Mouse (Mus musculus): Measurements from ENCODE around the gene Apmap. TPM values are rescaled to one million over a fixed set of nuclear protein-coding genes. Genes with fewer than 3 reads are reported as not detected.

The Apmap gene
- polyA plus RNA-seq, 1 experiment from 2014 or later: 41.3 TPM

- Histone ChIP-seq H3K9ac (ENCODE audit: low read depth, low read length) (no peak overlapping the region), H3K27ac (ENCODE audit: low read depth, low read length) (no peak overlapping the region), H3K36me3 (ENCODE audit: control insufficient read depth, insufficient read depth, low read length) (no peaks in the 10 kb centered on the region), H3K4me3 (ENCODE audit: low read length) (no peak overlapping the region), H3K27me3 (ENCODE audit: control insufficient read depth, insufficient read depth, low read length) (no peaks in the 10 kb centered on the region), H3K4me2 (replicated peaks; ENCODE audit: low read depth, low read length) (no peak overlapping the region), H3K9me3 (ENCODE audit: control insufficient read depth, low read length) (no peaks in the 10 kb centered on the region), H3K4me1 (ENCODE audit: control insufficient read depth, insufficient read depth, low read length) (no peaks in the 10 kb centered on the region)
- no peak for ATAC-seq (ENCODE audit: low FRiP score, low TSS enrichment)
- 82% methylated on average over 4 of the region's 4 CpGs for WGBS
Measured at GRCm38 (mm10) chr2:150629255-150629654, 20.9 kb upstream of the Apmap start.

- Histone ChIP-seq H3K4me3 (ENCODE audit: low read length) (no peak overlapping the region), H3K27me3 (ENCODE audit: control insufficient read depth, insufficient read depth, low read length) (no peaks in the 10 kb centered on the region), H3K27ac (ENCODE audit: low read depth, low read length) (no peak overlapping the region), H3K4me2 (replicated peaks; ENCODE audit: low read depth, low read length) (no peak overlapping the region), H3K9ac (ENCODE audit: low read depth, low read length) (no peak overlapping the region), H3K4me1 (ENCODE audit: control insufficient read depth, insufficient read depth, low read length) (no peaks in the 10 kb centered on the region), H3K36me3 (ENCODE audit: control insufficient read depth, insufficient read depth, low read length) (no peaks in the 10 kb centered on the region), H3K9me3 (ENCODE audit: control insufficient read depth, low read length) (no peaks in the 10 kb centered on the region)
- ATAC-seq (ENCODE audit: low FRiP score, low TSS enrichment): no peak
- WGBS: 61% methylated on average over 6 of the region's 6 CpGs
Measured at GRCm38 (mm10) chr2:150627140-150627539, 18.8 kb upstream of the Apmap start.

DNA sequence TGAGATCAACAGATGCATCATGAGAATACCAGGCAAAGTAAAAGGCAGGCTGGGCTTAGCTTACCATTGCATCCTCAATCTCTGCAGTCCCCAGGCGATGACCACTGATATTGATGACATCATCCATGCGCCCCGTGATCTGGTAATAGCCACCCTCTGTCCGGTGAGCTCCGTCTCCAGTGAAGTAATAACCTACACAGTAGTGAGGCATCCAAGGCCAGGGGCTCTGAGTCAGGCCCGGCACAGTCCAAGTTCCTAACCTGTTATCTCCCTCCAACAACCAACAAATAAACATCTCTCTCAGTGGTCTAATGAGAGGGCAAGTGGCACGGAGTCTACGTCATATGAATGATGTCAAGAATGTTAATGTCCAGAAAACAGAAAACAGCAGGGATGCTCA, 16.6 kb upstream of the Apmap start:
- no peaks in the 10 kb centered on the region for H3K4me1 ChIP-seq (ENCODE audit: control insufficient read depth, insufficient read depth, low read length)
- no peak overlapping the region for H3K9ac ChIP-seq (ENCODE audit: low read depth, low read length)
- no peaks in the 10 kb centered on the region for H3K36me3 ChIP-seq (ENCODE audit: control insufficient read depth, insufficient read depth, low read length)
- no peak overlapping the region for H3K4me2 ChIP-seq (replicated peaks; ENCODE audit: low read depth, low read length)
- no peak overlapping the region for H3K4me3 ChIP-seq (ENCODE audit: low read length)
- H3K27me3 ChIP-seq (ENCODE audit: control insufficient read depth, insufficient read depth, low read length): no peaks in the 10 kb centered on the region
- no peak for ATAC-seq (ENCODE audit: low FRiP score, low TSS enrichment)
- 90% methylated on average over 8 of the region's 8 CpGs for WGBS
- no peak overlapping the region for H3K27ac ChIP-seq (ENCODE audit: low read depth, low read length)
- no peaks in the 10 kb centered on the region for H3K9me3 ChIP-seq (ENCODE audit: control insufficient read depth, low read length)

GRCm38 (mm10) chr2:150623957-150624356, 15.6 kb upstream of the Apmap start:
- Histone ChIP-seq H3K27ac (ENCODE audit: low read depth, low read length) (no peak overlapping the region), H3K4me3 (ENCODE audit: low read length) (no peak overlapping the region), H3K36me3 (ENCODE audit: control insufficient read depth, insufficient read depth, low read length) (no peaks in the 10 kb centered on the region), H3K9ac (ENCODE audit: low read depth, low read length) (no peak overlapping the region), H3K9me3 (ENCODE audit: control insufficient read depth, low read length) (no peaks in the 10 kb centered on the region), H3K4me2 (replicated peaks; ENCODE audit: low read depth, low read length) (no peak overlapping the region), H3K4me1 (ENCODE audit: control insufficient read depth, insufficient read depth, low read length) (no peaks in the 10 kb centered on the region), H3K27me3 (ENCODE audit: control insufficient read depth, insufficient read depth, low read length) (no peaks in the 10 kb centered on the region)
- WGBS: 87% methylated on average over 3 of the region's 3 CpGs
- no peak for ATAC-seq (ENCODE audit: low FRiP score, low TSS enrichment)

GRCm38 (mm10) chr2:150621698-150622097, 13.3 kb upstream of the Apmap start:
- no peak overlapping the region for H3K4me3 ChIP-seq (ENCODE audit: low read length)
- no peak for ATAC-seq (ENCODE audit: low FRiP score, low TSS enrichment)
- no peaks in the 10 kb centered on the region for H3K36me3 ChIP-seq (ENCODE audit: control insufficient read depth, insufficient read depth, low read length)
- H3K27me3 ChIP-seq (ENCODE audit: control insufficient read depth, insufficient read depth, low read length): no peaks in the 10 kb centered on the region
- H3K4me1 ChIP-seq (ENCODE audit: control insufficient read depth, insufficient read depth, low read length): no peaks in the 10 kb centered on the region
- no peak overlapping the region for H3K4me2 ChIP-seq (replicated peaks; ENCODE audit: low read depth, low read length)
- H3K9ac ChIP-seq (ENCODE audit: low read depth, low read length): no peak overlapping the region
- 72% methylated on average over 3 of the region's 3 CpGs for WGBS
- H3K27ac ChIP-seq (ENCODE audit: low read depth, low read length): no peak overlapping the region
- no peaks in the 10 kb centered on the region for H3K9me3 ChIP-seq (ENCODE audit: control insufficient read depth, low read length)

GRCm38 (mm10) chr2:150610097-150610496, 1.7 kb upstream of the Apmap start:
- Histone ChIP-seq H3K9ac (ENCODE audit: low read depth, low read length) (no peak overlapping the region), H3K4me2 (replicated peaks; ENCODE audit: low read depth, low read length) (no peak overlapping the region), H3K27ac (ENCODE audit: low read depth, low read length) (no peak overlapping the region), H3K9me3 (ENCODE audit: control insufficient read depth, low read length) (no peaks in the 10 kb centered on the region), H3K4me3 (ENCODE audit: low read length) (no peak overlapping the region), H3K27me3 (ENCODE audit: control insufficient read depth, insufficient read depth, low read length) (no peaks in the 10 kb centered on the region), H3K4me1 (ENCODE audit: control insufficient read depth, insufficient read depth, low read length) (no peaks in the 10 kb centered on the region), H3K36me3 (ENCODE audit: control insufficient read depth, insufficient read depth, low read length) (no peaks in the 10 kb centered on the region)
- no peak for ATAC-seq (ENCODE audit: low FRiP score, low TSS enrichment)
- WGBS: 79% methylated on average over 3 of the region's 3 CpGs

DNA sequence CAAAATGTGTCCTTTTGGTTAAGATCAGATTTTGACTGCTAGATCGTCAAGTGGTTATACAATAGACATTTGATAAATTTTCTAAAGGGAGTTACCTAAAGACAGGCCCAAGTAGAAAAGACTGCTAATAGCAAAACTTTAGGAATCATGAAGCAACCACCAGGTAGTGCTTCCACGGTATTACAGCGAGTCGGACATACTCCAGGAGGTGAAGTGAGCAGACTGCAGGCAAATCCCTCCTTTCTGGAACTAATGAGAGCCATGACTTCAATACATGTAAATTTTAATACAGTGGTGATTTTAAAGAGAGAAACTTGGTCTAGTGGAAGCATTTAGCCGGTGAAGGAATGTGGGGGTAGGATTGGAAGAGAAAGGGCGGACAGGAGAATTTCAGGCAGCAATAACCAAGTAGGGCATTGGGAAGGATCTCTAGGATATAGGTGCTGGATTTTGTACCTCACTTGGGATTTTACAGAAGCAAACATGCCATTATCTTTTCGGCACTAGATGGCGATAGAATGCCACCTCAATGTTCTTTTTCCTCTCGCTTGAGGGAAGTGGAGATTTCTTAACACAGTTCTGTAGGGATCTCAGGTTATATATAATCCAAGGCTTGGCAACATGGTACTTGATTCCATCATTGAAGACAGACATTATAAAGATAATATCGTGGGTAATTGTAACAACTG, 649 bp upstream of the Apmap start:
- 1% methylated on average over 10 of the region's 10 CpGs for WGBS
- Histone ChIP-seq H3K9ac (ENCODE audit: low read depth, low read length) (peak overlapping the region; percentile 76; the same call in 1 of the 2 replicates), H3K27ac (ENCODE audit: low read depth, low read length) (no peak overlapping the region)

GRCm38 (mm10) chr2:150607086-150607485, 1.3 kb downstream of the Apmap start:
- no peak for ATAC-seq (ENCODE audit: low FRiP score, low TSS enrichment)
- no peaks in the 10 kb centered on the region for H3K9me3 ChIP-seq (ENCODE audit: control insufficient read depth, low read length)
- 0 out of 2 replicates have a peak overlapping the region, but pooled peaks have one; percentile 75 for H3K4me2 ChIP-seq (replicated peaks; ENCODE audit: low read depth, low read length)
- H3K4me1 ChIP-seq (ENCODE audit: control insufficient read depth, insufficient read depth, low read length): no peaks in the 10 kb centered on the region
- no peaks in the 10 kb centered on the region for H3K36me3 ChIP-seq (ENCODE audit: control insufficient read depth, insufficient read depth, low read length)
- H3K9ac ChIP-seq (ENCODE audit: low read depth, low read length): no peak overlapping the region
- H3K27me3 ChIP-seq (ENCODE audit: control insufficient read depth, insufficient read depth, low read length): no peaks in the 10 kb centered on the region
- no peak overlapping the region for H3K27ac ChIP-seq (ENCODE audit: low read depth, low read length)
- WGBS: 78% methylated on average over 1 of the region's 1 CpGs
- H3K4me3 ChIP-seq (ENCODE audit: low read length): no peak overlapping the region; the same call in 1 of the 2 replicates

More for the DNA sequence above, 649 bp upstream of the Apmap start:
- peak overlapping the region; percentile 90 for H3K4me3 ChIP-seq (ENCODE audit: low read length)
- no peaks in the 10 kb centered on the region for H3K4me1 ChIP-seq (ENCODE audit: control insufficient read depth, insufficient read depth, low read length)
- no peaks in the 10 kb centered on the region for H3K9me3 ChIP-seq (ENCODE audit: control insufficient read depth, low read length)
- peak; percentile 68 for ATAC-seq (ENCODE audit: low FRiP score, low TSS enrichment)
- peak overlapping the region; percentile 75 for H3K4me2 ChIP-seq (replicated peaks; ENCODE audit: low read depth, low read length)
- no peaks in the 10 kb centered on the region for H3K36me3 ChIP-seq (ENCODE audit: control insufficient read depth, insufficient read depth, low read length)
- H3K27me3 ChIP-seq (ENCODE audit: control insufficient read depth, insufficient read depth, low read length): no peaks in the 10 kb centered on the region

DNA sequence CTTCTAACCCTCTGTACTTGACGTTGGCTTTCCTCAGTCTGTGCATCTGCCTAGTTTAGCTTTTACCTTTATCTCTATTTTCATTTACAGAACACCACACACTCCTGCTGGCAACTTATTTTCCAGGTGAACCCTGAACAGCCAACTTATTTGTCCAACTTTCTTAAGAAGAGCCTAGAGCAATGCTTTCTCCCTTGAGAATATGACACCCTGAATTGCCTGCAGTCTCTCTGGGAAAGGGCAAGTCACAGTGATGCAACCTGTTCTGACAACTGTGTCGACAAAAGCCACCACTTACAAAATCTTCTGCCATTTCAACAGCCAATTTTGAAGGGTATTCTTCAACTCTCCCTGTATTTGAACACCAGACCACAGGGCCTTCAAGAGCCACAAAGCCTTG, 3.6 kb downstream of the Apmap start:
- WGBS: 90% methylated on average over 2 of the region's 2 CpGs
- Histone ChIP-seq H3K4me2 (replicated peaks; ENCODE audit: low read depth, low read length) (no peak overlapping the region), H3K27ac (ENCODE audit: low read depth, low read length) (no peak overlapping the region), H3K27me3 (ENCODE audit: control insufficient read depth, insufficient read depth, low read length) (no peaks in the 10 kb centered on the region), H3K36me3 (ENCODE audit: control insufficient read depth, insufficient read depth, low read length) (no peaks in the 10 kb centered on the region), H3K9me3 (ENCODE audit: control insufficient read depth, low read length) (no peaks in the 10 kb centered on the region), H3K4me3 (ENCODE audit: low read length) (no peak overlapping the region), H3K4me1 (ENCODE audit: control insufficient read depth, insufficient read depth, low read length) (no peaks in the 10 kb centered on the region), H3K9ac (ENCODE audit: low read depth, low read length) (no peak overlapping the region)
- ATAC-seq (ENCODE audit: low FRiP score, low TSS enrichment): no peak

All from kidney, embryonic 14.5 days (tissue).